In genomic region chr4:153950372-153950771, GRCm38 (mm10) we compare ENCODE assay signal across 2 mouse cellular contexts.
TF ChIP-seq lines count a peak whose summit lies in the region.

No protein-coding gene starts in this region.

TF ChIP-seq in CH12.LX, 34 proteins besides CTCF, POLR2A, EP300 and RAD21:
- TF ChIP-seq TCF12 (IDR thresholded peaks at IDR 0.05; ENCODE audit: low read depth, low read length) (peak; percentile 48; the same call in 1 of the 2 replicates), KAT2A (IDR thresholded peaks at IDR 0.05; ENCODE audit: insufficient replicate concordance, low read length) (peak; percentile 45; the same call in 1 of the 2 replicates), SMC3 (IDR thresholded peaks at IDR 0.05; ENCODE audit: low read depth, low read length) (no peak), IRF4 (IDR thresholded peaks at IDR 0.05; ENCODE audit: low read depth, low read length) (no peak), SIN3A (IDR thresholded peaks at IDR 0.05; ENCODE audit: low read length) (peak; percentile 39; the same call in 1 of the 2 replicates), UBTF (IDR thresholded peaks at IDR 0.05; ENCODE audit: low read depth, low read length) (no peak), USF1 (IDR thresholded peaks at IDR 0.05; ENCODE audit: low read depth, low read length) (no peak), MAZ (IDR thresholded peaks at IDR 0.05; ENCODE audit: low read depth, low read length) (no peak), NELFE (IDR thresholded peaks at IDR 0.05; ENCODE audit: low read depth, low read length) (no peak), POLR2AphosphoS2 (IDR thresholded peaks at IDR 0.05; ENCODE audit: low read depth, low read length) (no peak), MAX (IDR thresholded peaks at IDR 0.05; ENCODE audit: low read length) (no peak), ZC3H11A (IDR thresholded peaks at IDR 0.05; ENCODE audit: low read depth, low read length) (no peak), TBP (conservative IDR thresholded peaks at IDR 0.05; ENCODE audit: low read depth, low read length) (peak; percentile 86), MEF2A (IDR thresholded peaks at IDR 0.05; ENCODE audit: borderline replicate concordance, low read depth, low read length) (0 out of 2 replicates have a peak, but pooled peaks have one; percentile 11), HCFC1 (IDR thresholded peaks at IDR 0.05; ENCODE audit: low read depth, low read length) (peak; percentile 77), USF2 (conservative IDR thresholded peaks at IDR 0.05; ENCODE audit: low read depth, low read length) (no peak), ELF1 (IDR thresholded peaks at IDR 0.05; ENCODE audit: low read depth, low read length) (peak; percentile 74), ZNF384 (IDR thresholded peaks at IDR 0.05; ENCODE audit: low read depth, low read length) (no peak), ETS1 (conservative IDR thresholded peaks at IDR 0.05; ENCODE audit: low read depth, low read length) (no peak), ZMIZ1 (IDR thresholded peaks at IDR 0.05; ENCODE audit: low read depth, low read length) (no peak), CHD1 (IDR thresholded peaks at IDR 0.05; ENCODE audit: low read depth, low read length) (no peak), NRF1 (IDR thresholded peaks at IDR 0.05; ENCODE audit: low read depth, low read length) (no peak), JUND (conservative IDR thresholded peaks at IDR 0.05; ENCODE audit: low read depth, low read length) (no peak), E2F4 (IDR thresholded peaks at IDR 0.05; ENCODE audit: insufficient replicate concordance, low read depth, low read length) (no peak), JUN (IDR thresholded peaks at IDR 0.05; ENCODE audit: insufficient read depth, low read depth, low read length) (no peak)
TF ChIP-seq in CH12.LX: peak in this region for 7.

TF ChIP-seq in myocyte, 11 proteins besides CTCF, POLR2A, EP300 and RAD21:
- TF ChIP-seq USF1 (IDR thresholded peaks at IDR 0.05; ENCODE audit: low read depth) (no peak), TCF12 (IDR thresholded peaks at IDR 0.05; ENCODE audit: insufficient read depth, poor library complexity, severe bottlenecking) (no peak), POLR2AphosphoS2 (IDR thresholded peaks at IDR 0.05; ENCODE audit: insufficient read length, low read depth) (no peak), TCF3 (IDR thresholded peaks at IDR 0.05; ENCODE audit: insufficient read length, low read depth) (no peak)
